Mouse (Mus musculus) lung, postnatal 14 days (tissue): Measurements from ENCODE around the gene Coro1c.

Experiments used
- DNase-seq: peaks from one replicate; pipeline ENCODE4 v3.0.0; 2021

Coro1c gene

GRCm38 (mm10) chr5:113826619-113827018, 81.9 kb downstream of the Coro1c start:
- DNase-seq: no peak

GRCm38 (mm10) chr5:113825558-113825957, 83.0 kb downstream of the Coro1c start:
- DNase-seq: no peak

GRCm38 (mm10) chr5:113824228-113824627, 84.3 kb downstream of the Coro1c start:
- DNase-seq: no peak

- DNase-seq: no peak
Measured at GRCm38 (mm10) chr5:113818572-113818971, 90.0 kb downstream of the Coro1c start.

- peak; percentile 86 for DNase-seq
Measured at GRCm38 (mm10) chr5:113815638-113816152, 92.9 kb downstream of the Coro1c start.

GRCm38 (mm10) chr5:113815041-113815389, 93.5 kb downstream of the Coro1c start:
- DNase-seq: no peak

GRCm38 (mm10) chr5:113814111-113815040, 94.2 kb downstream of the Coro1c start:
- DNase-seq: no peak

- no peak for DNase-seq
Measured at GRCm38 (mm10) chr5:113813608-113814007, 95.0 kb downstream of the Coro1c start.

- DNase-seq: no peak
Measured at GRCm38 (mm10) chr5:113812638-113813037, 95.9 kb downstream of the Coro1c start.

- peak; percentile 39 for DNase-seq
Measured at GRCm38 (mm10) chr5:113811824-113812420, 96.6 kb downstream of the Coro1c start.

- no peak for DNase-seq
Measured at GRCm38 (mm10) chr5:113810111-113810510, 98.4 kb downstream of the Coro1c start.

GRCm38 (mm10) chr5:113808177-113808576, 100.4 kb downstream of the Coro1c start:
- peak; percentile 38 for DNase-seq

GRCm38 (mm10) chr5:113807712-113808111, 100.8 kb downstream of the Coro1c start:
- no peak for DNase-seq

- DNase-seq: no peak
Measured at GRCm38 (mm10) chr5:113806414-113806813, 102.1 kb downstream of the Coro1c start.

- DNase-seq: no peak
Measured at GRCm38 (mm10) chr5:113805301-113805700, 103.3 kb downstream of the Coro1c start.

- DNase-seq: no peak
Measured at GRCm38 (mm10) chr5:113804395-113804966, 104.1 kb downstream of the Coro1c start.

- DNase-seq: peak; percentile 57
Measured at GRCm38 (mm10) chr5:113800280-113800679, 108.3 kb downstream of the Coro1c start, which contains the start of gene Tmem119. Gene Tmem119, minus strand, starts transcription at chr5:113800516.

- no peak for DNase-seq
Measured at GRCm38 (mm10) chr5:113799691-113800090, 108.9 kb downstream of the Coro1c start.

- no peak for DNase-seq
Measured at GRCm38 (mm10) chr5:113798525-113798924, 110.0 kb downstream of the Coro1c start.

- no peak for DNase-seq
Measured at GRCm38 (mm10) chr5:113797149-113797882, 111.2 kb downstream of the Coro1c start.

GRCm38 (mm10) chr5:113796401-113797148, 112.0 kb downstream of the Coro1c start:
- DNase-seq: no peak
